Mouse (Mus musculus) neural tube, embryonic 15.5 days (tissue): Measurements from ENCODE around the gene Skap2. TPM values are rescaled to one million over a fixed set of nuclear protein-coding genes. Genes with fewer than 3 reads are reported as not detected.
A peak's percentile ranks its signal among the peaks of the same experiment; 100 is the strongest.

Source experiments
- ATAC-seq: fragments of 200-750 bp; cut with Nextera tagmentation; 2 replicates; pipeline ENCODE4 v1.8.0; 2017; ENCODE audit warnings: mild to moderate bottlenecking, moderate TSS enrichment, moderate library complexity; ENCODE audit not compliant: low FRiP score
- H3K27ac ChIP-seq: fragments of 300-500 bp; sonication (generic); replicated peaks from 2 replicates; pipeline ENCODE4 v1.5.1; 2015; ENCODE audit warnings: mild to moderate bottlenecking, inconsistent platforms
- H3K27me3 ChIP-seq: fragments of 300-500 bp; sonication (generic); replicated peaks from 2 replicates; pipeline ENCODE4 v1.6.1; 2015; ENCODE audit warnings: inconsistent platforms
- H3K36me3 ChIP-seq: fragments of 300-500 bp; sonication (generic); 2 replicates; pipeline ENCODE4 v1.6.1; 2015; ENCODE audit warnings: inconsistent platforms
- H3K4me1 ChIP-seq: fragments of 300-500 bp; sonication (generic); 2 replicates; pipeline ENCODE4 v1.6.1; 2015; ENCODE audit warnings: inconsistent platforms
- H3K4me2 ChIP-seq: fragments of 300-500 bp; sonication (generic); 2 replicates; pipeline ENCODE4 v1.6.1; 2015; ENCODE audit warnings: inconsistent platforms, mild to moderate bottlenecking, moderate library complexity
- H3K4me3 ChIP-seq: fragments of 300-500 bp; sonication (generic); replicated peaks from 2 replicates; pipeline ENCODE4 v1.5.1; 2015; ENCODE audit warnings: mild to moderate bottlenecking, inconsistent platforms
- H3K9ac ChIP-seq: fragments of 300-500 bp; sonication (generic); replicated peaks from 2 replicates; pipeline ENCODE4 v1.6.1; 2015; ENCODE audit warnings: mild to moderate bottlenecking, inconsistent platforms
- H3K9me3 ChIP-seq: fragments of 300-500 bp; sonication (generic); replicated peaks from 2 replicates; pipeline ENCODE4 v1.6.1; 2016; ENCODE audit warnings: inconsistent platforms
- WGBS: fragments of 180-500 bp; shearing (Covaris S2); methylation state at CpG from one replicate; pipeline ENCODE4 v1.1.7; 2015; ENCODE audit warnings: mixed read lengths; 5-methylcytosine and 5-hydroxymethylcytosine counted together
- polyA plus RNA-seq: library from polyadenylated mRNA; unstranded; fragments of >200 nt; fragmentation: Nextera tagmentation; extraction: Ambion mirVana; gene quantifications from 2 replicates; pipeline ENCODE4 v1.2.1, GENCODE M21; 2015

Gene Skap2
- polyA plus RNA-seq, 1 experiment from 2014 or later, result 29.5 TPM

- Histone ChIP-seq H3K9ac (no peak overlapping the region), H3K36me3 (no peaks in the 10 kb centered on the region), H3K9me3 (no peaks in the 10 kb centered on the region), H3K4me2 (no peak overlapping the region), H3K4me3 (no peak overlapping the region), H3K4me1 (peaks cover 17% of the 10 kb centered on the region), H3K27ac (no peak overlapping the region), H3K27me3 (no peaks in the 10 kb centered on the region)
- no peak for ATAC-seq
- 34% methylated on average over 8 of the region's 8 CpGs for WGBS
Observed at GRCm38 (mm10) chr6:51860300-51860699, 152.0 kb downstream of the Skap2 start.

- Histone ChIP-seq H3K4me2 (no peak overlapping the region), H3K36me3 (no peaks in the 10 kb centered on the region), H3K9me3 (no peaks in the 10 kb centered on the region), H3K27ac (peak overlapping the region; percentile 76; the same call in 1 of the 2 replicates), H3K4me3 (no peak overlapping the region), H3K4me1 (peaks cover 7% of the 10 kb centered on the region), H3K27me3 (0 out of 2 replicates have a peak, but pooled peaks cover 3% of the 10 kb centered on the region), H3K9ac (no peak overlapping the region)
- WGBS, result 0% methylated on average over 11 of the region's 11 CpGs
- ATAC-seq, result peak; percentile 94
Observed at GRCm38 (mm10) chr6:51857821-51858220, 154.5 kb downstream of the Skap2 start.

GRCm38 (mm10) chr6:51853291-51853690, 159.1 kb downstream of the Skap2 start:
- Histone ChIP-seq H3K4me3 (no peak overlapping the region), H3K27ac (no peak overlapping the region), H3K4me1 (peaks cover 26% of the 10 kb centered on the region), H3K9me3 (no peaks in the 10 kb centered on the region), H3K9ac (no peak overlapping the region), H3K36me3 (no peaks in the 10 kb centered on the region), H3K27me3 (peaks cover 3% of the 10 kb centered on the region; the same call in 1 of the 2 replicates), H3K4me2 (no peak overlapping the region)
- no peak for ATAC-seq
- WGBS, result 56% methylated on average over 3 of the region's 3 CpGs

DNA sequence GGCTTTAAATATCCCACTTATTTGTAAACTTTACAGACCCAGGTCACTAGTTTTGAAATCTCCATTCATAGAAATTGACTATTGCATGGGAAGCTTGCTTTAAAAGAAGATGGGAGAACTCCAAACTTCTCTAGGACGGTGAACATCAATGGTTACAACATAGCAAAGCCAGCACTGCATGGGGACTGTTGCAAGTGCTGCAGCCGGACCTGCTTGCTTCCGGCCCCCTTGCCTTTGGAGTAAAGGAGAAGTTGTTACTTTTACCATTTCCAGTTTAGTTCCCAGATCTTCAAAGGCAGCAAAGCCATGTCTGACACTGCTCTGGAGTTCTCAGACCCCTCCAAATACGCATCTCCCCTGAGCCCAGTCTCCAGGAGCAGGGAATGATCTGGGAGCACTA, 159.7 kb downstream of the Skap2 start:
- Histone ChIP-seq H3K4me1 (peaks cover 31% of the 10 kb centered on the region), H3K9ac (no peak overlapping the region), H3K9me3 (no peaks in the 10 kb centered on the region), H3K36me3 (no peaks in the 10 kb centered on the region), H3K27me3 (peaks cover 3% of the 10 kb centered on the region; the same call in 1 of the 2 replicates), H3K27ac (no peak overlapping the region; the same call in 1 of the 2 replicates), H3K4me3 (no peak overlapping the region), H3K4me2 (no peak overlapping the region)
- ATAC-seq, result no peak
- WGBS, result 59% methylated on average over 4 of the region's 4 CpGs

- Histone ChIP-seq H3K36me3 (no peaks in the 10 kb centered on the region), H3K4me2 (no peak overlapping the region), H3K27ac (no peak overlapping the region), H3K4me3 (no peak overlapping the region), H3K9ac (no peak overlapping the region), H3K9me3 (no peaks in the 10 kb centered on the region), H3K4me1 (peaks cover 40% of the 10 kb centered on the region), H3K27me3 (peaks cover 3% of the 10 kb centered on the region; the same call in 1 of the 2 replicates)
- ATAC-seq, result no peak
- WGBS, result 42% methylated on average over 7 of the region's 7 CpGs
Observed at GRCm38 (mm10) chr6:51851544-51851943, 160.8 kb downstream of the Skap2 start.

GRCm38 (mm10) chr6:51850030-51850817, 162.1 kb downstream of the Skap2 start:
- H3K27ac ChIP-seq, result peak overlapping the region; percentile 82
- no peak overlapping the region for H3K4me3 ChIP-seq
- WGBS, result 17% methylated on average over 13 of the region's 13 CpGs
- peaks cover 3% of the 10 kb centered on the region; the same call in 1 of the 2 replicates for H3K27me3 ChIP-seq
- H3K9me3 ChIP-seq, result no peaks in the 10 kb centered on the region
- no peak for ATAC-seq
- H3K4me1 ChIP-seq, result peaks cover 43% of the 10 kb centered on the region
- H3K4me2 ChIP-seq, result peak overlapping the region; percentile 44; the same call in 1 of the 2 replicates
- no peak overlapping the region for H3K9ac ChIP-seq
- H3K36me3 ChIP-seq, result no peaks in the 10 kb centered on the region

- 0 out of 2 replicates have a peak, but pooled peaks have one; percentile 36 for ATAC-seq
- no peak overlapping the region for H3K9ac ChIP-seq
- WGBS, result 16% methylated on average over 10 of the region's 10 CpGs
- H3K4me3 ChIP-seq, result no peak overlapping the region
- H3K27me3 ChIP-seq, result peaks cover under 1% of the 10 kb centered on the region; the same call in 1 of the 2 replicates
- H3K4me1 ChIP-seq, result peaks cover 43% of the 10 kb centered on the region
- peak overlapping the region; percentile 44 for H3K4me2 ChIP-seq
- H3K36me3 ChIP-seq, result no peaks in the 10 kb centered on the region
- H3K9me3 ChIP-seq, result no peaks in the 10 kb centered on the region
- peak overlapping the region; percentile 82 for H3K27ac ChIP-seq
Observed at GRCm38 (mm10) chr6:51849561-51849960, 162.8 kb downstream of the Skap2 start.

DNA sequence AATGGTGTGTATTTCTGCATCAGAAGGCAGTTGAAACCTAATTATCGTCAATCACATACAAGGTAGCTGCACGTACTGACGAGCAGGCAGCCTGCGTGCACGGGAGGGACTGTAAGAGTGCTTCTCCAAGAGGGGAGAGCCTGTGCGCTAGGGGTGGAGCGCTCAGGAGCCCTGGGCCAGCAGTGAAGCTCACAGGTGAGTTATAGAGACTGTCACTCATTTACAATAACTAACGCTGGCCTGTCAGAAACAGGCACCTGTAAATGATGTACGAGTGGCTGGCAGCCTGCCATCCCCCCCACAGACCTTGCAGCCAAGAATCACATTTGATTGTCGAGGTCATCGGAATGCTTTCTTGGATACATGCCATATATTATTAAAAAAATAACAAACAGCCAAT, 168.2 kb downstream of the Skap2 start:
- WGBS, result 28% methylated on average over 11 of the region's 11 CpGs
- 0 out of 2 replicates have a peak, but pooled peaks have one; percentile 16 for ATAC-seq
- H3K27ac ChIP-seq, result peak overlapping the region; percentile 23; the same call in 1 of the 2 replicates
- H3K9ac ChIP-seq, result no peak overlapping the region
- no peaks in the 10 kb centered on the region for H3K36me3 ChIP-seq
- H3K9me3 ChIP-seq, result no peaks in the 10 kb centered on the region
- H3K4me3 ChIP-seq, result no peak overlapping the region
- H3K4me2 ChIP-seq, result 0 out of 2 replicates have a peak overlapping the region, but pooled peaks have one; percentile 6
- H3K4me1 ChIP-seq, result peaks cover 39% of the 10 kb centered on the region
- H3K27me3 ChIP-seq, result no peaks in the 10 kb centered on the region; the same call in 1 of the 2 replicates

DNA sequence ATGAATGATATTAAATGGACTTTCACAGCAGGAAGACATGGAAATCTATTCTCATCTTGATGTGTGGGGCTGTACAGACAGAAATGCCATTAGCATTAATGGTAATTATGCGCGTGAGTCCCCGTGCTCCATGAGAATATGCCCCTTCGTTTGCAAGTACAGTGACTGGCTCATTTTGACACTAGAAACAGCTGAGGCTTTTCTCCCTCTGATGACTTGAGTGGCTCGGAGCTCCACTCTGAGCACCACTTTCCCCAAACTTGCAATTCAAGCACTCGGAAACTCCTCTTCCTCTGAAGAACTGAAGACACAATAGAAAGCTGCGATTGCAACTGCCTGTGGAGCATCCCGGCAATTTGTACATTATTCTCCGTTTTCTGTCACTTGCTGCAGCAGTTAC, 169.3 kb downstream of the Skap2 start:
- no peak for ATAC-seq
- Histone ChIP-seq H3K9me3 (no peaks in the 10 kb centered on the region), H3K27me3 (no peaks in the 10 kb centered on the region; the same call in 1 of the 2 replicates), H3K4me2 (no peak overlapping the region), H3K9ac (no peak overlapping the region), H3K4me1 (peaks cover 30% of the 10 kb centered on the region), H3K4me3 (no peak overlapping the region), H3K27ac (no peak overlapping the region), H3K36me3 (no peaks in the 10 kb centered on the region)
- 47% methylated on average over 9 of the region's 9 CpGs for WGBS

- Histone ChIP-seq H3K36me3 (no peaks in the 10 kb centered on the region), H3K4me3 (no peak overlapping the region), H3K4me2 (no peak overlapping the region), H3K27me3 (peaks cover 3% of the 10 kb centered on the region), H3K9me3 (no peaks in the 10 kb centered on the region), H3K9ac (no peak overlapping the region), H3K27ac (no peak overlapping the region), H3K4me1 (peaks cover 8% of the 10 kb centered on the region)
- WGBS, result 83% methylated on average over 3 of the region's 3 CpGs
- no peak for ATAC-seq
Observed at GRCm38 (mm10) chr6:51838177-51838576, 174.2 kb downstream of the Skap2 start.

- peaks cover 9% of the 10 kb centered on the region; the same call in 1 of the 2 replicates for H3K4me1 ChIP-seq
- ATAC-seq, result no peak
- H3K36me3 ChIP-seq, result no peaks in the 10 kb centered on the region
- no peak overlapping the region for H3K4me2 ChIP-seq
- no peak overlapping the region for H3K4me3 ChIP-seq
- H3K9ac ChIP-seq, result no peak overlapping the region
- 89% methylated on average over 2 of the region's 2 CpGs for WGBS
- H3K9me3 ChIP-seq, result no peaks in the 10 kb centered on the region
- no peak overlapping the region for H3K27ac ChIP-seq
- peaks cover 3% of the 10 kb centered on the region for H3K27me3 ChIP-seq
Observed at GRCm38 (mm10) chr6:51833362-51833761, 179.0 kb downstream of the Skap2 start.

DNA sequence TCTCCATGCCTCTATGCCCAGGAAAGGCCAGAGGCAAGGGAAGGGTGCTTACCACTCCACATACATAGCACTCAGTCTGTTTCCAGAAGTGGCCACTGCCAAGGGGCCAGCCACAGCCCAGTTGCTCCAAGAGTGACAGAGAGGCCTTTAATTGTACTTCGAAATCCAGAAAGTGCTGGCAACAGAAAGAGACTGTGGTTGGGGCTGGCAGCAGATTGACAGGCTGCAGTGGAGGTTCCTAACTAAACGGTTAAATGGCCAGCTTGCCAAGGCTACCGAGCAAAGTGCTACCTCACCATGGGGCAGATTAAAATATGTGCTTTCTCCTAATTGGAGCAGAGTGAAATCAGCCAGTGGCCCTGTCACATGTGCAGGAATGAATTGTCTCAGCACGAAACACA, 186.7 kb downstream of the Skap2 start:
- Histone ChIP-seq H3K4me2 (no peak overlapping the region), H3K4me1 (no peaks in the 10 kb centered on the region), H3K36me3 (no peaks in the 10 kb centered on the region), H3K27me3 (peaks cover 2% of the 10 kb centered on the region; the same call in 1 of the 2 replicates), H3K27ac (no peak overlapping the region), H3K4me3 (no peak overlapping the region), H3K9me3 (no peaks in the 10 kb centered on the region), H3K9ac (no peak overlapping the region)
- no peak; the same call in 1 of the 2 replicates for ATAC-seq
- 47% methylated on average over 4 of the region's 4 CpGs for WGBS
